Mouse (Mus musculus) hindbrain, embryonic 12.5 days (tissue): ENCODE data around the gene Vmn1r46. TPM values are rescaled to one million over a fixed set of nuclear protein-coding genes. Genes with fewer than 3 reads are reported as not detected.
"Not testable (repeated sequence)": the region's sequence is repeated elsewhere in the genome, so short reads cannot be mapped to it uniquely, and the experiment has no call there.

ENCODE experiments used
- ATAC-seq: fragments of 200-750 bp; cut with Nextera tagmentation; 2 replicates; pipeline ENCODE4 v1.8.0; 2017; ENCODE audit warnings: moderate TSS enrichment; ENCODE audit not compliant: low FRiP score
- H3K27ac ChIP-seq: fragments of 300-500 bp; sonication (generic); 2 replicates; pipeline ENCODE4 v1.5.1; 2016; ENCODE audit warnings: mild to moderate bottlenecking
- H3K27me3 ChIP-seq: fragments of 300-500 bp; sonication (generic); 2 replicates; pipeline ENCODE4 v1.6.1; 2016; ENCODE audit warnings: mild to moderate bottlenecking
- H3K36me3 ChIP-seq: fragments of 300-500 bp; sonication (generic); 2 replicates; pipeline ENCODE4 v1.6.1; 2016; ENCODE audit warnings: mild to moderate bottlenecking
- H3K4me1 ChIP-seq: fragments of 300-500 bp; sonication (generic); 2 replicates; pipeline ENCODE4 v1.6.1; 2016
- H3K4me2 ChIP-seq: fragments of 300-500 bp; sonication (generic); replicated peaks from 2 replicates; pipeline ENCODE4 v1.6.1; 2016; ENCODE audit warnings: mild to moderate bottlenecking
- H3K4me3 ChIP-seq: fragments of 300-500 bp; sonication (generic); 2 replicates; pipeline ENCODE4 v1.5.1; 2016; ENCODE audit warnings: mild to moderate bottlenecking
- H3K9ac ChIP-seq: fragments of 300-500 bp; sonication (generic); 2 replicates; pipeline ENCODE4 v1.6.1; 2016; ENCODE audit warnings: mild to moderate bottlenecking, moderate library complexity
- H3K9me3 ChIP-seq: fragments of 300-500 bp; sonication (generic); replicated peaks from 2 replicates; pipeline ENCODE4 v1.6.1; 2016; ENCODE audit warnings: mild to moderate bottlenecking
- WGBS: fragments of 180-500 bp; shearing (Covaris S2); methylation state at CpG from one replicate; pipeline ENCODE4 v1.1.7; 2016; 5-methylcytosine and 5-hydroxymethylcytosine counted together
- polyA plus RNA-seq: library from polyadenylated mRNA; unstranded; fragments of >200 nt; fragmentation: Nextera tagmentation; extraction: Ambion mirVana; gene quantifications from 2 replicates; pipeline ENCODE4 v1.2.1, GENCODE M21; 2016

The Vmn1r46 gene
- polyA plus RNA-seq, result not detected in 2 replicates

GRCm38 (mm10) chr6:89969013-89969412, at the start of gene Vmn1r46:
Gene Vmn1r46, plus strand, starts transcription at chr6:89969313.
- Histone ChIP-seq H3K36me3 (no peaks in the 10 kb centered on the region), H3K9ac (no peak within 1 kb of the TSS), H3K27me3 (no peaks in the 10 kb centered on the region), H3K27ac (no peak within 1 kb of the TSS), H3K4me3 (no peak within 1 kb of the TSS), H3K4me2 (no peak within 1 kb of the TSS), H3K4me1 (no peaks in the 10 kb centered on the region), H3K9me3 (peaks cover 15% of the 10 kb centered on the region; the same call in 1 of the 2 replicates)
- no peak for ATAC-seq
- WGBS, result 70% methylated on average over 2 of the region's 2 CpGs

- not testable (repeated sequence) for H3K27ac ChIP-seq, H3K9ac ChIP-seq, H3K4me2 ChIP-seq, ATAC-seq, H3K36me3 ChIP-seq, H3K4me1 ChIP-seq, H3K27me3 ChIP-seq, H3K4me3 ChIP-seq, H3K9me3 ChIP-seq
- WGBS, result 95% methylated on average over 2 of the region's 2 CpGs
Observed at GRCm38 (mm10) chr6:89940498-89940897, 28.6 kb upstream of the Vmn1r46 start, which contains the start of gene Vmn1r45. Gene Vmn1r45, minus strand, starts transcription at chr6:89940598.

GRCm38 (mm10) chr6:89940926-89941325, 28.2 kb upstream of the Vmn1r46 start:
- Histone ChIP-seq H3K9ac (no peak overlapping the region), H3K4me2 (no peak overlapping the region), H3K27me3 (no peaks in the 10 kb centered on the region), H3K9me3 (0 out of 2 replicates have a peak, but pooled peaks cover 7% of the 10 kb centered on the region), H3K27ac (no peak overlapping the region), H3K4me1 (no peaks in the 10 kb centered on the region), H3K4me3 (no peak overlapping the region), H3K36me3 (no peaks in the 10 kb centered on the region)
- WGBS, result 71% methylated on average over 2 of the region's 2 CpGs
- ATAC-seq, result no peak

GRCm38 (mm10) chr6:89953556-89953955, 15.6 kb upstream of the Vmn1r46 start:
- H3K36me3 ChIP-seq, result no peaks in the 10 kb centered on the region
- no peak overlapping the region for H3K4me3 ChIP-seq
- H3K9ac ChIP-seq, result no peak overlapping the region
- no peak overlapping the region for H3K27ac ChIP-seq
- no peak overlapping the region for H3K4me2 ChIP-seq
- H3K9me3 ChIP-seq, result peaks cover 17% of the 10 kb centered on the region; the same call in 1 of the 2 replicates
- ATAC-seq, result no peak
- 81% methylated on average over 2 of the region's 2 CpGs for WGBS
- no peaks in the 10 kb centered on the region for H3K4me1 ChIP-seq
- no peaks in the 10 kb centered on the region for H3K27me3 ChIP-seq

GRCm38 (mm10) chr6:89966341-89966740, 2.8 kb upstream of the Vmn1r46 start:
- ATAC-seq, result no peak

GRCm38 (mm10) chr6:89985989-89986388, 16.9 kb downstream of the Vmn1r46 start:
- Histone ChIP-seq H3K4me3 (no peak overlapping the region), H3K4me1 (no peaks in the 10 kb centered on the region), H3K9me3 (peaks cover 14% of the 10 kb centered on the region), H3K4me2 (no peak overlapping the region), H3K27me3 (no peaks in the 10 kb centered on the region), H3K36me3 (no peaks in the 10 kb centered on the region), H3K9ac (no peak overlapping the region), H3K27ac (no peak overlapping the region)
- 19% methylated on average over 1 of the region's 1 CpGs for WGBS
- ATAC-seq, result no peak

More at GRCm38 (mm10) chr6:89966341-89966740, 2.8 kb upstream of the Vmn1r46 start:
- H3K9ac ChIP-seq, result no peak overlapping the region
- H3K36me3 ChIP-seq, result no peaks in the 10 kb centered on the region
- H3K4me1 ChIP-seq, result no peaks in the 10 kb centered on the region
- peaks cover 11% of the 10 kb centered on the region; the same call in 1 of the 2 replicates for H3K9me3 ChIP-seq
- H3K27me3 ChIP-seq, result no peaks in the 10 kb centered on the region
- no peak overlapping the region for H3K4me3 ChIP-seq
- H3K27ac ChIP-seq, result no peak overlapping the region
- no peak overlapping the region for H3K4me2 ChIP-seq

GRCm38 (mm10) chr6:90015847-90016246, 46.7 kb downstream of the Vmn1r46 start, which contains the start of gene Vmn1r47:
Gene Vmn1r47, plus strand, starts transcription at chr6:90016147.
- H3K4me2 ChIP-seq, H3K9me3 ChIP-seq, H3K4me1 ChIP-seq, ATAC-seq, H3K27ac ChIP-seq, H3K4me3 ChIP-seq, H3K27me3 ChIP-seq, H3K9ac ChIP-seq, H3K36me3 ChIP-seq: not testable (repeated sequence)
- whole genome bisulfite sequencing, result 97% methylated on average over 1 of the region's 1 CpGs

Other genes with a start within 250 kb of the Vmn1r46 start
- gene Vmn1r41, start 228.5 kb upstream of the Vmn1r46 start, polyA plus RNA-seq, result not detected in 2 replicates
- not detected in 2 replicates for gene Vmn1r42, start 92.9 kb upstream of the Vmn1r46 start, polyA plus RNA-seq
- not detected in 2 replicates for gene Vmn1r43, start 92.9 kb upstream of the Vmn1r46 start, polyA plus RNA-seq
- not detected in 2 replicates for gene Vmn1r44, start 85.7 kb upstream of the Vmn1r46 start, polyA plus RNA-seq
- not detected in 2 replicates for gene Vmn1r45, start 28.7 kb upstream of the Vmn1r46 start, polyA plus RNA-seq
- not detected in 2 replicates for gene Vmn1r47, start 46.8 kb downstream of the Vmn1r46 start, polyA plus RNA-seq
- not detected in 2 replicates for gene Vmn1r48, start 67.5 kb downstream of the Vmn1r46 start, polyA plus RNA-seq
- gene Vmn1r49, start 109.2 kb downstream of the Vmn1r46 start, polyA plus RNA-seq, result not detected in 2 replicates
- gene Vmn1r50, start 132.1 kb downstream of the Vmn1r46 start, polyA plus RNA-seq, result not detected in 2 replicates
- gene Vmn1r51, start 153.3 kb downstream of the Vmn1r46 start, polyA plus RNA-seq, result not detected in 2 replicates
- not detected in 2 replicates for gene Vmn1r52, start 205.5 kb downstream of the Vmn1r46 start, polyA plus RNA-seq
- gene V1ra8, start 233.5 kb downstream of the Vmn1r46 start, polyA plus RNA-seq, result not detected in 2 replicates